ENCODE assay signal across 8 mouse cellular contexts in the genomic region with DNA sequence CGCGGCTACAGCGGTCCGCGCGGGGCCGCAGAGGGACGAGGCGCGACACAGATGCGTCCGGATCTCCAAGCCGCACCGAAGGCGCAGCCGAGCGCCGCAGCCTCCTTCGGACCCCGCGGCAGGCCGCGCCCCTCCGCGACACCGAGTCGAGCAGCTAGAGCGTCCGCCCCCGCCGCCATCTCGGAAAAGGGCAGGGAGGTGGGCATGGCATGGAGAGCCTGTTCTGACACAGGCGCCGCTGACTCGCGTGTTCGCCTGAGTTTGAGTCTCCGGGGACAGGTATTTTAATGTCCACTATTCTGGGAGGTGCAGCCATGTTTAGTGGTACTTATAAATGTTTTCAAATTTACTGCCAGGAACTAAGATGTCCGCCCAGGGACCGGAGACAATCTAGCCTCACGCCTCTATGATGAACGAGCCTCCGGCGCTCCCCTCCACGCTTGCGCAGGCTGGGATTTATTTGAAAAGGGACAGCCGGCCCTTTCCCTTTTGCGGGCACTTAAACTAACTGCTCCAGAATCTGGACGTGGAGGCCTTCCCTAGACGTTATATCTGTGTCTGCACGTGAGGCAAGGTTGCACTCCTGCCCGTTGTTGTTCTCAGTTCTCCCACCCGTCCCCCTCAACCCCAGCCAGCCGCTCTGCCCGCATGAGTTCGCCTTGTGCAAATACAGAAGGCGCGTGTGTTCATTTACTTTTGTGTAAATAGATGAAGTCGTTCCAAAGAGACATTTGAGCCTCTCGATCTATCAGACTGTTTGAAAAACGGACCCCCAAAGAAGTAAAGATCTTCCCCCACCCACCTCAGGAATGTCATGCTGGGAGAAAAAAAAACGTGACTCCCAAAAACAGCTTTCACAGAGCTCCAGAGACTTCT. TPM values are rescaled to one million over a fixed set of nuclear protein-coding genes. Genes with fewer than 3 reads are reported as not detected.
DNase-seq lines count a peak whose midpoint lies in the region; ATAC-seq and TF ChIP-seq lines count a peak whose summit lies in the region.

No protein-coding gene starts in this region.

- H3K9ac ChIP-seq in forebrain, embryonic 15.5 days (replicated peaks), result peak overlapping the region; percentile 88
- H3K9ac ChIP-seq in neural tube, embryonic 14.5 days (replicated peaks; ENCODE audit: low read depth, low read length), result peak overlapping the region; percentile 88

- H3K36me3 ChIP-seq in G1E (replicated peaks), result peaks cover 34% of the 10 kb centered on the region
- H3K36me3 ChIP-seq in forebrain, embryonic 15.5 days, result peaks cover 7% of the 10 kb centered on the region
- H3K36me3 ChIP-seq in neural tube, embryonic 14.5 days (ENCODE audit: control insufficient read depth, insufficient read depth, low read length), result peaks cover 7% of the 10 kb centered on the region
- H3K36me3 ChIP-seq in testis, adult 2 months (ENCODE audit: control insufficient read depth, insufficient read depth, low read length), result no peaks in the 10 kb centered on the region

- H3K9me3 ChIP-seq in G1E (replicated peaks), result peaks cover 6% of the 10 kb centered on the region
- no peaks in the 10 kb centered on the region for H3K9me3 ChIP-seq in forebrain, embryonic 15.5 days
- H3K9me3 ChIP-seq in neural tube, embryonic 14.5 days (ENCODE audit: control insufficient read depth, low read length), result no peaks in the 10 kb centered on the region

- peak; percentile 69 for DNase-seq in G1E (ENCODE audit: low spot score)
- peak; percentile 81 for DNase-seq in cerebellum, adult 11-12 months
- DNase-seq in heart, postnatal 25 days (ENCODE audit: low spot score), result peak; percentile 75
- peak; percentile 87 for DNase-seq in layer of hippocampus, adult 11-12 months (ENCODE audit: low spot score)
- peak; percentile 85 to 88 for DNase-seq in lung, adult 18-20 months

- peaks cover 40% of the 10 kb centered on the region for H3K4me1 ChIP-seq in G1E (ENCODE audit: insufficient read depth, low read depth, low read length)
- peaks cover 20% of the 10 kb centered on the region for H3K4me1 ChIP-seq in forebrain, embryonic 15.5 days
- H3K4me1 ChIP-seq in neural tube, embryonic 14.5 days (ENCODE audit: control insufficient read depth, insufficient read depth, low read length), result peaks cover 7% of the 10 kb centered on the region; the same call in 1 of the 2 replicates
- H3K4me1 ChIP-seq in testis, adult 2 months (ENCODE audit: control insufficient read depth, insufficient read depth, low read length), result peaks cover 14% of the 10 kb centered on the region

- TF ChIP-seq POLR2A in testis, adult 2 months (IDR thresholded peaks at IDR 0.05; ENCODE audit: control insufficient read depth, low read depth, low read length), result peak; percentile 85

- H3K27me3 ChIP-seq in G1E (ENCODE audit: insufficient read depth, low read length), result no peaks in the 10 kb centered on the region
- H3K27me3 ChIP-seq in forebrain, embryonic 15.5 days, result no peaks in the 10 kb centered on the region
- no peaks in the 10 kb centered on the region; the same call in 1 of the 2 replicates for H3K27me3 ChIP-seq in neural tube, embryonic 14.5 days (ENCODE audit: control insufficient read depth, insufficient read depth, low read length)
- H3K27me3 ChIP-seq in testis, adult 2 months (ENCODE audit: control insufficient read depth, insufficient read depth, low read length), result no peaks in the 10 kb centered on the region

- no peak for TF ChIP-seq CTCF in G1E (IDR thresholded peaks at IDR 0.05; ENCODE audit: low read depth, low read length)
- TF ChIP-seq CTCF in testis, adult 2 months (IDR thresholded peaks at IDR 0.05; ENCODE audit: control insufficient read depth, insufficient read depth, insufficient replicate concordance, low read depth, low read length), result no peak

- H3K27ac ChIP-seq in forebrain, embryonic 15.5 days (replicated peaks), result peak overlapping the region; percentile 87
- peak overlapping the region; percentile 87 for H3K27ac ChIP-seq in neural tube, embryonic 14.5 days (ENCODE audit: low read depth, low read length)
- peak overlapping the region; percentile 96 for H3K27ac ChIP-seq in testis, adult 2 months (ENCODE audit: control insufficient read depth, insufficient read depth, low read depth, low read length)

- peak; percentile 69 for ATAC-seq in G1E (ENCODE audit: extremely low read depth, insufficient number of reproducible peaks, low FRiP score, poor library complexity, severe bottlenecking)
- peak; percentile 94 for ATAC-seq in forebrain, embryonic 15.5 days (replicated peaks)
- ATAC-seq in neural tube, embryonic 14.5 days (ENCODE audit: low read depth), result peak; percentile 94

- peak overlapping the region; percentile 99 for H3K4me3 ChIP-seq in G1E (ENCODE audit: low read depth, low read length)
- H3K4me3 ChIP-seq in forebrain, embryonic 15.5 days, result peak overlapping the region; percentile 70
- H3K4me3 ChIP-seq in neural tube, embryonic 14.5 days (ENCODE audit: low read depth, low read length), result peak overlapping the region; percentile 95
- H3K4me3 ChIP-seq in testis, adult 2 months (ENCODE audit: control insufficient read depth, low read depth, low read length), result peak overlapping the region; percentile 98

- WGBS in forebrain, embryonic 15.5 days, result under 1% methylated on average over 62 of the region's 62 CpGs
- under 1% methylated on average over 44 of the region's 62 CpGs for WGBS in neural tube, embryonic 14.5 days

- H3K4me2 ChIP-seq in forebrain, embryonic 15.5 days (replicated peaks), result peak overlapping the region; percentile 55
- peak overlapping the region; percentile 71 for H3K4me2 ChIP-seq in neural tube, embryonic 14.5 days (ENCODE audit: low read depth, low read length)

- intact Hi-C loops in heart, postnatal 25 days (cut with DNase I), result no loop called here

RNA-seq across cellular contexts. Expression of a gene that starts 3.5 kb away (rescaled TPM):
- total RNA-seq in G1E (2014; fragmentation: Nextera tagmentation) (53.7 and 56.6 TPM in 2 replicates), G1E (2017) (33.3 and 42.2 TPM in 2 replicates)
- polyA plus RNA-seq in G1E (2012), result 53.9 and 69.4 TPM in 2 replicates
- 193 and 201 TPM in 2 replicates for polyA plus RNA-seq in forebrain, embryonic 15.5 days (2015; fragmentation: Nextera tagmentation; extraction: Ambion mirVana)
- 10 to 100 TPM; 33.2 to 35.1 TPM for total RNA-seq in heart, postnatal 25 days (2021)
- 171 and 179 TPM in 2 replicates for polyA plus RNA-seq in neural tube, embryonic 14.5 days (2014; fragmentation: Nextera tagmentation; extraction: Ambion mirVana)
- 58.2 and 59.0 TPM in 2 replicates for polyA plus RNA-seq in testis, adult 2 months (2012; rRNA removed)

RNA-seq across cellular contexts. Expression of a gene that starts 24.4 kb away (rescaled TPM):
- total RNA-seq in G1E (2014; fragmentation: Nextera tagmentation) (not detected in 2 replicates), G1E (2017) (0.05 and 0.06 TPM in 2 replicates)
- polyA plus RNA-seq in G1E (2012), result 0.07 and 0.16 TPM in 2 replicates
- polyA plus RNA-seq in forebrain, embryonic 15.5 days (2015; fragmentation: Nextera tagmentation; extraction: Ambion mirVana), result not detected in 2 replicates
- not detected for total RNA-seq in heart, postnatal 25 days (2021)
- polyA plus RNA-seq in neural tube, embryonic 14.5 days (2014; fragmentation: Nextera tagmentation; extraction: Ambion mirVana), result not detected in 2 replicates
- 469 and 538 TPM in 2 replicates for polyA plus RNA-seq in testis, adult 2 months (2012; rRNA removed)

RNA-seq across cellular contexts. Expression of a gene that starts 40.3 kb away (rescaled TPM):
- total RNA-seq in G1E (2014; fragmentation: Nextera tagmentation), result 1.5 and 2.3 TPM in 2 replicates
- 22.1 and 30.6 TPM in 2 replicates for total RNA-seq in G1E (2017)
- 16.7 and 17.1 TPM in 2 replicates for polyA plus RNA-seq in G1E (2012)
- polyA plus RNA-seq in forebrain, embryonic 15.5 days (2015; fragmentation: Nextera tagmentation; extraction: Ambion mirVana), result 2.2 and 2.4 TPM in 2 replicates
- 1 to 10 TPM; 1.4 to 1.9 TPM for total RNA-seq in heart, postnatal 25 days (2021)
- polyA plus RNA-seq in neural tube, embryonic 14.5 days (2014; fragmentation: Nextera tagmentation; extraction: Ambion mirVana), result 0.54 and 3.6 TPM in 2 replicates
- polyA plus RNA-seq in testis, adult 2 months (2012; rRNA removed), result 3.3 and 4.2 TPM in 2 replicates

RNA-seq across cellular contexts. Expression of a gene that starts 56.6 kb away (rescaled TPM):
- total RNA-seq in G1E (2014; fragmentation: Nextera tagmentation) (184 and 210 TPM in 2 replicates), G1E (2017) (114 and 161 TPM in 2 replicates)
- 710 and 1,104 TPM in 2 replicates for polyA plus RNA-seq in G1E (2012)
- 58.8 and 59.5 TPM in 2 replicates for polyA plus RNA-seq in forebrain, embryonic 15.5 days (2015; fragmentation: Nextera tagmentation; extraction: Ambion mirVana)
- total RNA-seq in heart, postnatal 25 days (2021), result 10 to 100 TPM; 36.7 to 37.9 TPM
- polyA plus RNA-seq in neural tube, embryonic 14.5 days (2014; fragmentation: Nextera tagmentation; extraction: Ambion mirVana), result 64.0 and 68.4 TPM in 2 replicates
- 76.4 and 88.4 TPM in 2 replicates for polyA plus RNA-seq in testis, adult 2 months (2012; rRNA removed)

Comparison
In these comparisons a context has a peak if more than half of its experiments do, and no peak if none do; other contexts are left out.
1. Peak in every context shown above with its lines: DNase-seq, ATAC-seq, H3K4me3 ChIP-seq and H3K27ac ChIP-seq.
2. RNA of a gene that starts 24.4 kb away (polyA plus RNA-seq): 469 to 538 TPM in testis, adult 2 months; 0.07 to 0.16 TPM in G1E, not detected in neural tube, embryonic 14.5 days and not detected in forebrain, embryonic 15.5 days; every median in the first group is over 100 times any median in the second.